Mouse (Mus musculus) lung, embryonic 16.5 days (tissue): ENCODE data around the gene Palm. TPM values are rescaled to one million over a fixed set of nuclear protein-coding genes. Genes with fewer than 3 reads are reported as not detected.
"Not testable (repeated sequence)": the region's sequence is repeated elsewhere in the genome, so short reads cannot be mapped to it uniquely, and the experiment has no call there.

ENCODE experiments used
- ATAC-seq: fragments of 200-750 bp; cut with Nextera tagmentation; 2 replicates; pipeline ENCODE4 v1.8.0; 2017; ENCODE audit warnings: low read depth, mild to moderate bottlenecking, moderate library complexity
- H3K27ac ChIP-seq: fragments of 300-500 bp; sonication (generic); 2 replicates; pipeline ENCODE4 v1.5.1; 2014; ENCODE audit warnings: mild to moderate bottlenecking, control low read depth, low read length
- H3K27me3 ChIP-seq: fragments of 300-500 bp; sonication (generic); 2 replicates; pipeline ENCODE4 v1.6.1; 2014; ENCODE audit warnings: low read depth, low read length, mixed read lengths; ENCODE audit not compliant: control insufficient read depth, insufficient read depth
- H3K36me3 ChIP-seq: fragments of 300-500 bp; sonication (generic); 2 replicates; pipeline ENCODE4 v1.6.1; 2014; ENCODE audit warnings: low read length; ENCODE audit not compliant: control insufficient read depth, insufficient read depth
- H3K4me1 ChIP-seq: fragments of 300-500 bp; sonication (generic); replicated peaks from 2 replicates; pipeline ENCODE4 v1.6.1; 2014; ENCODE audit warnings: low read length, mixed read lengths; ENCODE audit not compliant: control insufficient read depth, insufficient read depth
- H3K4me2 ChIP-seq: fragments of 300-500 bp; sonication (generic); 2 replicates; pipeline ENCODE4 v1.6.1; 2014; ENCODE audit warnings: low read depth, low read length, control low read depth
- H3K4me3 ChIP-seq: fragments of 300-500 bp; sonication (generic); 2 replicates; pipeline ENCODE4 v1.5.1; 2014; ENCODE audit warnings: mild to moderate bottlenecking, low read length, control low read depth
- H3K9ac ChIP-seq: fragments of 300-500 bp; sonication (generic); 2 replicates; pipeline ENCODE4 v1.6.1; 2014; ENCODE audit warnings: low read length, control low read depth
- H3K9me3 ChIP-seq: fragments of 300-500 bp; sonication (generic); 2 replicates; pipeline ENCODE4 v1.6.1; 2016; ENCODE audit warnings: low read length; ENCODE audit not compliant: control insufficient read depth
- WGBS: fragments of 180-500 bp; shearing (Covaris S2); extraction: QIAGEN DNeasy Blood & Tissue Kit; methylation state at CpG from one replicate; pipeline ENCODE4 v1.1.7; 2014; 5-methylcytosine and 5-hydroxymethylcytosine counted together
- polyA plus RNA-seq: library from polyadenylated mRNA; unstranded; fragments of >200 nt; fragmentation: Nextera tagmentation; extraction: Ambion mirVana; gene quantifications from 2 replicates; pipeline ENCODE4 v1.2.1, GENCODE M21; 2015

The Palm gene
- polyA plus RNA-seq, 1 experiment from 2014 or later: 54.1 TPM

DNA sequence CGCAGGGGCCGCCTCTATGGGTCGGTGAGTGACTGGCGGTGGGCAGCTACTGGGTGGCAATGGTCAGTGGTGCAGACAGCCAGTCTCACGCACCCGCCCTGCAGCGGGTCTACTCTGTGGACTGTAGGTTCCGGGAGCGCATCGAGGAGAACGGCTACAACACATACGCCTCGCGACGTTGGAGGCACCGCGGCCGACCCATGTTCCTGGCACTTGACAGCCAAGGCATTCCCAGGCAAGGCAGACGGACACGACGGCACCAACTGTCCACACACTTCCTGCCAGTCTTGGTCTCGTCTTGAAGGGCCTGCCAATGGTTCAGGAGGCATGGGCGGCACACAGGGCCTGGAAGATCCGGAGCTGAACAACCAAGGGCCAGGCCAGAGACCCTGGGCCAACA lies 36.7 kb upstream of the Palm start:
- peaks cover 4% of the 10 kb centered on the region; the same call in 1 of the 2 replicates for H3K4me1 ChIP-seq
- H3K27me3 ChIP-seq: no peaks in the 10 kb centered on the region
- no peak overlapping the region for H3K4me3 ChIP-seq
- no peak overlapping the region for H3K9ac ChIP-seq
- WGBS: 84% methylated on average over 24 of the region's 24 CpGs
- H3K9me3 ChIP-seq: no peaks in the 10 kb centered on the region
- H3K4me2 ChIP-seq: no peak overlapping the region
- H3K36me3 ChIP-seq: peaks cover 34% of the 10 kb centered on the region
- no peak overlapping the region for H3K27ac ChIP-seq
- no peak for ATAC-seq

DNA sequence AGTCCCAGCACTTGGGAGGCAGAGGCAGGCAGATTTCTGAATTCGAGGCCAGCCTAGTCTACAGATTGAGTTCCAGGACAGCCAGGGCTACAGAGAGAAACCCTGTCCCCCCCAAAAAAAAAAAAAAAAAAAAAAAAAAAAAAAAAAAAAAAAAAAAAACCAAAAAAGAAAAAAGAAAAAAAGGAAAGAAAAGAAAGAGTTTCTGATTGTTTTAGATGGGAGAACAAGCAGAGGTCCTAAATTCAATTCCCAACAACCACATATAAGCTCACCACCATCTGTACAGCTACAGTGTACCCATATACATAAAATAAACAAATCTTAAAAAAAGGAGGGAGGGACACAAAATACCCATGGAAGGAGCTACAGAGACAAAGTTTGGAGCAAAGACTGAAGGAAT lies 33.7 kb upstream of the Palm start:
- not testable (repeated sequence) for H3K9ac ChIP-seq, ATAC-seq, H3K4me2 ChIP-seq, H3K4me3 ChIP-seq, H3K27ac ChIP-seq, H3K9me3 ChIP-seq, H3K4me1 ChIP-seq, H3K27me3 ChIP-seq
- peaks cover 40% of the 10 kb centered on the region for H3K36me3 ChIP-seq
- 88% methylated on average over 1 of the region's 1 CpGs for WGBS

DNA sequence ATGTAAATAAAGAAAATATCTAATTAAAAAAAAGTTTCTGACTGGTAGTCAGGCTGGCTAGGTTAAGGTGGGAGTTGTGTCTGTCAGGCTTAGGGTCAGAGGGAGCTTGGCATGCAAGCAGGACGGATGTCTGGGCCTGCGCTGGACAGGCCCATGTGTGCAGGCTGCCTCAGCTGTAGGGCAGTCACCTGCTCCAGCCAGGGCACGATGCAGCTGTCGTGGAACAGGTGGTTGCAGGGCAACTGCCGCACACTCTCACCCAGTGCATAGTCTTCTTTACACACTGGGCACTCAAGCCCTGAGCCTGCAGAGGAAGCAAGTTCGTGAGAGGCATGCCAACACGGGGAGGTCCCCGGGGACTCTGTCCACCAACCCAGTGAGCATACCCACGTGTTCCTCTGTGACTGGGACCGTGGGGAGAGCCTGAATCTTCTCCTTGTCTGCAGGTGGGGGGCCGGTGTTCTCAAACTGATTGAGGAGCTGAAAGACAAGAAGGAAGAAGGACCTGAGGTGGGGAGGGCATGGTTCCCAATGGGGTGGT lies 32.7 kb upstream of the Palm start:
- 86% methylated on average over 11 of the region's 11 CpGs for WGBS
- H3K36me3 ChIP-seq: peaks cover 40% of the 10 kb centered on the region
- no peaks in the 10 kb centered on the region for H3K27me3 ChIP-seq

DNA sequence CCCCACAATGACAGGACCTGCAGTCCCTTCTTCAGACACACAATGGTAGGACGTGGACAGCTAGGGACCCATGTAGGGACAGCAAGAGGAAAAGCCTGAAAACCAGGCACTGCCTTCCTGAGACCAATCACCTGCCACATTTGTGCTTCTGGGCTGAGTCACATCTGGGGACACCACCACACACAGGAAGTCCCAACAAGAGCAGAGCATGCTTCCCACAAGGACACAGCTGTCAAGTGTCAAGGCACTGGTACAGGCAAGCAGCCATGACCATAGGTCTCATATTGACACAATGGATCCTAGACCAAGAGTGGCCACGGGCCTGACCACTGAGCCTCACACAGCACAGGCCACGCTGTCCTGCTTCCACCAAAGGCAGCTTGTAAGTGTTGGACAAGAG lies 30.5 kb upstream of the Palm start:
- Histone ChIP-seq H3K4me1 (peaks cover 13% of the 10 kb centered on the region), H3K4me2 (no peak overlapping the region), H3K9ac (no peak overlapping the region), H3K27ac (no peak overlapping the region), H3K4me3 (no peak overlapping the region), H3K27me3 (no peaks in the 10 kb centered on the region), H3K36me3 (peaks cover 34% of the 10 kb centered on the region), H3K9me3 (no peaks in the 10 kb centered on the region)
- no peak for ATAC-seq
- 78% methylated on average over 3 of the region's 3 CpGs for WGBS

More for the DNA sequence above, 32.7 kb upstream of the Palm start:
- no peaks in the 10 kb centered on the region for H3K9me3 ChIP-seq
- peaks cover 6% of the 10 kb centered on the region for H3K4me1 ChIP-seq
- H3K9ac ChIP-seq: no peak overlapping the region
- no peak overlapping the region for H3K4me2 ChIP-seq
- ATAC-seq: no peak
- H3K4me3 ChIP-seq: no peak overlapping the region
- no peak overlapping the region for H3K27ac ChIP-seq

DNA sequence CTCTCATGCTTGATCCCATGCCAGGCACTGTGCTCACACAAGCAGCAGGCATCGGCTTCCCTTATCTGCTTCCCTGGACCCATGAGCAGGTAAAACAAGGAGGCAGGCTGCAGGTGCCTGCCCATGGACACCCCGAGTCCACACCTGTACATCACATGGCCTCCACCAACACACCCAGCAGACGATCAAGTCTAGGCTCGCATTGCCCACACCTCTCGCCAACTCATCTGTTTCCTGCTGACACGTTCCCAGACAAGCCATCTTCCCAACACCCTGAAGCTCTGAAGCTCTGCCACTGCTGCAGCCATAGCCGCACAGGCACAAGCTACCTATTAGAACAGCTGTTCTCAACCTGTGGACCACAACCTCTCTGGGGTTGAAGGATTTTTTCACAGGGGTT lies 29.1 kb upstream of the Palm start:
- H3K4me3 ChIP-seq: no peak overlapping the region
- no peak for ATAC-seq

DNA sequence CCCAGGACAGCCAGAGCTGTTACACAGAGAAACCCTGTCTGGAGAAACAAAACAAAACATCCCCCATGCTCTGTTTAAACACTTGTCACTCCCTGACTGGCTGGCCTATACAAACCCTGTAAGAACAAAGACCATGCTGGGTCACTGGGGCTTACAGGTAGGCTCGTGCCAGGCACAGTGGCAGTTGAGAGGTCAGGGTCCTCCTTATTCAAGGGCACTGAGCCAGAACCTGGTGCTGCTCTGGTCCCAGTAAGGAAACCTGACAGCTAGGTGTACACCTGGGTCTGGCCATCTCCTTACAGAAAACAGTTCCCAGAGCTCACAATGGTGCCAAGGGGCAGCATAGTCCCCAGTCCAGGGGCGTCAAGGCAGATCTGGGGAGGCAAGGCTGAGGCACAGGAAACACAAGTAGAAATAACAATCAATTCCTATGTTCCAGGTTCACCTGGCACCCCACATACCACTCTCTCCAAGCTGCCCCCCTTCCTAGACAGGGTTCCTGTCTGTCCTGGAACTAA lies 28.1 kb upstream of the Palm start:
- WGBS: 39% methylated on average over 2 of the region's 2 CpGs
- no peaks in the 10 kb centered on the region for H3K9me3 ChIP-seq
- peaks cover 18% of the 10 kb centered on the region for H3K36me3 ChIP-seq
- peak overlapping the region; percentile 93 for H3K9ac ChIP-seq
- H3K4me3 ChIP-seq: peak overlapping the region; percentile 90
- no peak overlapping the region for H3K27ac ChIP-seq
- H3K4me2 ChIP-seq: peak overlapping the region; percentile 88
- no peaks in the 10 kb centered on the region for H3K27me3 ChIP-seq
- peaks cover 16% of the 10 kb centered on the region for H3K4me1 ChIP-seq
- ATAC-seq: no peak

More for the DNA sequence above, 29.1 kb upstream of the Palm start:
- 65% methylated on average over 7 of the region's 7 CpGs for WGBS
- Histone ChIP-seq H3K27ac (no peak overlapping the region), H3K9ac (no peak overlapping the region), H3K4me1 (peaks cover 16% of the 10 kb centered on the region), H3K27me3 (no peaks in the 10 kb centered on the region), H3K36me3 (peaks cover 20% of the 10 kb centered on the region), H3K4me2 (no peak overlapping the region), H3K9me3 (no peaks in the 10 kb centered on the region)

DNA sequence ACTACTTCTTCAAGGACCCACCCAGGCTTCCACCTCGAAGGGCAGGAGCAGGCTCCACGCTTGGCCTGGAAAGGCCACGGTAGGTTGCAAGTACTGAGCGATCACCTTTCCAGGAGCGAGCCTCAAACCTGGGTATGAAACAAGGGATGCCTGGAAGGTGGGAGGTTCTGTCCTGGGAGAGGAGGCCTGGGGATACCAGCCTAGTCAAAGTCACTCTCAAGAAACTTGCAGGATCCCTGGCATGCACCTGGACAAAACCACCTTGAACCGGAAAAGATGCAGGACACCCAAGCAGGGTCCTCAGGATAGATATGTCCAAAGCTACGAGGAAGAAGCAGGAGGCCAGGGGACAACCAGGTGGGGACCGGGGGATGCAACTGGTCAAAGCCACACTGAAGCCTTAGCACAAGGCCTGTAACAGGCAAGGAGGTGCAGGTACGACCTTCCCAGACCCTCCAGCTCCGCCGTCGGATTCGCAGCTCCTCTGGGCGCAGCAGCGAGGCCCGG lies 27.3 kb upstream of the Palm start:
- peaks cover 12% of the 10 kb centered on the region for H3K36me3 ChIP-seq
- H3K4me2 ChIP-seq: peak overlapping the region; percentile 88
- no peaks in the 10 kb centered on the region for H3K27me3 ChIP-seq
- peak overlapping the region; percentile 93 for H3K9ac ChIP-seq
- H3K4me3 ChIP-seq: peak overlapping the region; percentile 90
- 5% methylated on average over 16 of the region's 16 CpGs for WGBS
- no peak for ATAC-seq
- peaks cover 16% of the 10 kb centered on the region for H3K4me1 ChIP-seq
- H3K9me3 ChIP-seq: no peaks in the 10 kb centered on the region
- peak overlapping the region; percentile 94 for H3K27ac ChIP-seq

DNA sequence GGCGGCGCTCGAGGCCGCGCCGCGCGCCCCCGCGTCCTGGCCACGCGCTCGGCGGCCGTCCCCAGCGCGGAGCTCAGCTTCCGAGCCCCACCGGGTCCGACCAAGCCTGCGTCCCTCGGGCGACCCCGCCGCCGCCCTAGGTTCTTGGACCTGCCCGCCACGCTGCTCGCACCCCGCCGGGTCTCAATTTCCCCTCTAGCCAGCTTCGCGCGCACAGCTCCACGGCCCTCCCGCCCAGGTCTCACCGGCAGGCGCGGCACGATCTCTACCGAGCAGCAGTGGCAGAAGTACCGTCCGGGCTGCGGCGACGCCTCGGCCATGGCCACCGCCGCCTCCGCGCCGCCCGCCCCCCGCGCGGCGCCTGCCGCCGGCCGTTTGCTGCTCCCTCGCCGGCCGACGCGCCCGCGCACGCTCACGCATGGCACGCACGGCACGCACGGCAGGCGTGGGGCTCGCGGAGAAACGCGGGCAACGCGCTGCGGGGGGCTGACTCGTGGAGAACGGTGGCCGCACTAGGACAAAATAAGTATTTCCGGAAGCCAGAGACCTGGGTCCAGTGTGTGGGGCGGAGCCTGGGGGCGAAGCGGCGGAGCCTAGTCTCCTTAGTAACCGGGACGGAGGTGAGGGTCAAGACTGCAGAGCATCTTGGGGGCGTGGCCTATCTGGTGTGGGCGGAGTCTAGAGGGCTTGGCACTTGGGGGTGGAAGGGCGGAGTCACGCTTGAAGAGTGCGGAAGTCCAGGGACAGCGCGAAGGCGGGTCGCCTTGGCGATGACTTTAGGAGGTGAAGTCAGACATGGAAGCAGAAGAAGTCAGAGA lies 26.7 kb upstream of the Palm start, which contains the start of gene Rnf126:
Rnf126 (minus strand) TSS at position 445 of the 818 bp plus-strand sequence.
- Histone ChIP-seq H3K27me3 (no peaks in the 10 kb centered on the region), H3K9me3 (no peaks in the 10 kb centered on the region), H3K27ac (peak within 1 kb of the TSS; percentile 94), H3K36me3 (peaks cover 6% of the 10 kb centered on the region), H3K4me3 (peak within 1 kb of the TSS; percentile 90), H3K4me1 (peaks cover 16% of the 10 kb centered on the region), H3K9ac (peak within 1 kb of the TSS; percentile 93), H3K4me2 (peak within 1 kb of the TSS; percentile 88)
- ATAC-seq: peak; percentile 94
- WGBS: under 1% methylated on average over 84 of the region's 101 CpGs
